Comparison of ENCODE assay signal across 21 mouse cellular contexts in genomic region chr10:121239065-121239464, GRCm38 (mm10).
DNase-seq lines count a peak whose midpoint lies in the region; TF ChIP-seq lines count a peak whose summit lies in the region.
"Had no signal": no experiment of that assay in that cellular context is flagged by ENCODE, and none has a peak within 500 bp of the region (broad histone marks: within the 10 kb centered on the region; RNA-seq: fewer than 3 reads in every experiment).

No protein-coding gene starts in this region.

- H3K9me3 ChIP-seq in CH12.LX (replicated peaks; ENCODE audit: low read length), result no peaks in the 10 kb centered on the region
- no peaks in the 10 kb centered on the region for H3K9me3 ChIP-seq in limb, embryonic 10.5 days (replicated peaks)
- H3K9me3 ChIP-seq: embryonic facial prominence, embryonic 13.5 days; embryonic facial prominence, embryonic 15.5 days had no signal

- DNase-seq in heart, adult 11 months, result peak; percentile 62
- DNase-seq in heart, adult 2 months, result no peak
- DNase-seq in A20 (ENCODE audit: low read depth, low spot score), result peak; percentile 75
- no peak for DNase-seq in CH12.LX (ENCODE audit: extremely low read depth)
- DNase-seq in limb, embryonic 10.5 days (ENCODE audit: low spot score), result no peak
- no peak for DNase-seq in spleen, postnatal 4 days (ENCODE audit: low spot score in 2 of 2)
- DNase-seq in kidney, postnatal 10 days, result no peak
- DNase-seq: adrenal gland, adult 2 months; adrenal gland, postnatal 10 days; adrenal gland, postnatal 25 days; B cell, adult 2 months; cerebellum, adult 11 months; cerebellum, adult 18-20 months; cerebellum, adult 8-10 months; cerebellum, adult 9-11 months; cerebellum, postnatal 14 days; cerebellum, postnatal 36 days; embryo, embryonic 11 days had no signal

- H3K36me3 ChIP-seq in heart, adult 2 months (ENCODE audit: control insufficient read depth, insufficient read depth, low read length), result no peaks in the 10 kb centered on the region
- H3K36me3 ChIP-seq in CH12.LX (replicated peaks in 1 of 2; ENCODE audit: control insufficient read depth in 1 of 2, insufficient read depth in 1 of 2, low read length in 1 of 2), result no peaks in the 10 kb centered on the region
- no peaks in the 10 kb centered on the region for H3K36me3 ChIP-seq in limb, embryonic 10.5 days
- H3K36me3 ChIP-seq: embryonic facial prominence, embryonic 13.5 days; embryonic facial prominence, embryonic 15.5 days had no signal

- no peak overlapping the region for H3K4me3 ChIP-seq in heart, adult 2 months
- H3K4me3 ChIP-seq in CH12.LX (replicated peaks in 1 of 3; ENCODE audit: low read depth in 2 of 3, low read length in 2 of 3, poor library complexity in 1 of 3), result no peak overlapping the region
- H3K4me3 ChIP-seq in limb, embryonic 10.5 days, result no peak overlapping the region
- H3K4me3 ChIP-seq: embryonic facial prominence, embryonic 13.5 days; embryonic facial prominence, embryonic 15.5 days; erythroblast, embryonic 14.5 days had no signal

- no peak overlapping the region for H3K27ac ChIP-seq in heart, adult 2 months
- no peak overlapping the region for H3K27ac ChIP-seq in CH12.LX (ENCODE audit: insufficient read depth, low read depth)
- 0 out of 2 replicates have a peak overlapping the region, but pooled peaks have one; percentile 16 for H3K27ac ChIP-seq in limb, embryonic 10.5 days
- H3K27ac ChIP-seq: embryonic facial prominence, embryonic 13.5 days; embryonic facial prominence, embryonic 15.5 days had no signal

- no peak for TF ChIP-seq RAD21 in CH12.LX (IDR thresholded peaks at IDR 0.05; ENCODE audit: low read depth, low read length)

- dilution Hi-C loops in CH12.LX (cut with MboI; ENCODE audit: extremely low pct_ligation_motif_present, extremely low pct_unique_long_range_greater_than_20kb, low sequenced_read_pairs), result no loop called here

- no peaks in the 10 kb centered on the region for H3K27me3 ChIP-seq in heart, adult 2 months (ENCODE audit: control insufficient read depth, insufficient read depth, low read length)
- H3K27me3 ChIP-seq in CH12.LX (replicated peaks), result peaks cover 1% of the 10 kb centered on the region
- no peaks in the 10 kb centered on the region for H3K27me3 ChIP-seq in limb, embryonic 10.5 days (ENCODE audit: low read depth, poor library complexity, severe bottlenecking)
- H3K27me3 ChIP-seq: embryonic facial prominence, embryonic 13.5 days; embryonic facial prominence, embryonic 15.5 days had no signal

- intact Hi-C loops in heart, adult 2 months (cut with DNase I), result no loop called here

- no peak for TF ChIP-seq CTCF in heart, adult 2 months (IDR thresholded peaks at IDR 0.05)
- TF ChIP-seq CTCF in CH12.LX (conservative IDR thresholded peaks at IDR 0.05 in 1 of 2, IDR thresholded peaks at IDR 0.05 in 1 of 2; ENCODE audit: low read depth in 2 of 2, low read length in 2 of 2), result no peak

- in situ Hi-C loops in CH12.LX (cut with MboI; ENCODE audit: low pct_ligation_motif_present, low pct_unique_long_range_greater_than_20kb, low sequenced_read_pairs), result no loop called here

- TF ChIP-seq POLR2A in heart, adult 2 months (IDR thresholded peaks at IDR 0.05; ENCODE audit: insufficient read depth, low read depth, low read length), result no peak
- no peak for TF ChIP-seq POLR2A in CH12.LX (IDR thresholded peaks at IDR 0.05; ENCODE audit: low read depth, low read length)

- TF ChIP-seq EP300 in heart, adult 2 months (IDR thresholded peaks at IDR 0.05; ENCODE audit: insufficient read depth, low read depth, low read length), result no peak
- TF ChIP-seq EP300 in CH12.LX (IDR thresholded peaks at IDR 0.05; ENCODE audit: low read length), result 0 out of 2 replicates have a peak, but pooled peaks have one; percentile 20

- no peak overlapping the region for H3K9ac ChIP-seq in heart, adult 2 months (ENCODE audit: low read depth, low read length)
- H3K9ac ChIP-seq in CH12.LX (ENCODE audit: insufficient read depth, low read depth), result no peak overlapping the region
- H3K9ac ChIP-seq: embryonic facial prominence, embryonic 13.5 days; embryonic facial prominence, embryonic 15.5 days had no signal

- no peaks in the 10 kb centered on the region for H3K4me1 ChIP-seq in heart, adult 2 months (ENCODE audit: control insufficient read depth, insufficient read depth, low read length)
- H3K4me1 ChIP-seq in CH12.LX (ENCODE audit: control insufficient read depth in 1 of 2, insufficient read depth in 2 of 2), result peaks cover 0 to 19% of the 10 kb centered on the region in 2 experiments; a peak in 2 of 4 replicates
- H3K4me1 ChIP-seq in limb, embryonic 10.5 days, result peaks cover 38% of the 10 kb centered on the region
- H3K4me1 ChIP-seq: embryonic facial prominence, embryonic 15.5 days had no signal

- WGBS in heart, adult 2 months, result 89% methylated on average over 10 of the region's 10 CpGs
- WGBS in limb, embryonic 10.5 days, result 88% methylated on average over 10 of the region's 10 CpGs

- no peak overlapping the region for H3K4me2 ChIP-seq in CH12.LX (ENCODE audit: insufficient read depth, low read depth, poor library complexity, severe bottlenecking)
- H3K4me2 ChIP-seq: embryonic facial prominence, embryonic 13.5 days; embryonic facial prominence, embryonic 15.5 days had no signal

- no peaks in the 10 kb centered on the region for H3K79me2 ChIP-seq in heart, adult 2 months (replicated peaks; ENCODE audit: control insufficient read depth, insufficient read depth, low read length)
- H3K79me2 ChIP-seq in CH12.LX (replicated peaks; ENCODE audit: control insufficient read depth, extremely low read depth, insufficient read depth, poor library complexity, severe bottlenecking), result no peaks in the 10 kb centered on the region

TF ChIP-seq in CH12.LX, 34 proteins besides CTCF, POLR2A, EP300 and RAD21:
- TF ChIP-seq ZC3H11A (IDR thresholded peaks at IDR 0.05; ENCODE audit: low read depth, low read length), result no peak
- TF ChIP-seq BHLHE40 (IDR thresholded peaks at IDR 0.05; ENCODE audit: low read depth, low read length), result peak; percentile 39

Comparison
In these comparisons a context has a peak if more than half of its experiments do, and no peak if none do; other contexts are left out.
1. DNase-seq: peak in heart, adult 11 months (single experiment) and A20 (single experiment); none in heart, adult 2 months (0 of 2), CH12.LX (single experiment), limb, embryonic 10.5 days (single experiment), spleen, postnatal 4 days (0 of 2) and kidney, postnatal 10 days (single experiment).